Comparison of ENCODE assay signal across 8 mouse cellular contexts in the genomic region with DNA sequence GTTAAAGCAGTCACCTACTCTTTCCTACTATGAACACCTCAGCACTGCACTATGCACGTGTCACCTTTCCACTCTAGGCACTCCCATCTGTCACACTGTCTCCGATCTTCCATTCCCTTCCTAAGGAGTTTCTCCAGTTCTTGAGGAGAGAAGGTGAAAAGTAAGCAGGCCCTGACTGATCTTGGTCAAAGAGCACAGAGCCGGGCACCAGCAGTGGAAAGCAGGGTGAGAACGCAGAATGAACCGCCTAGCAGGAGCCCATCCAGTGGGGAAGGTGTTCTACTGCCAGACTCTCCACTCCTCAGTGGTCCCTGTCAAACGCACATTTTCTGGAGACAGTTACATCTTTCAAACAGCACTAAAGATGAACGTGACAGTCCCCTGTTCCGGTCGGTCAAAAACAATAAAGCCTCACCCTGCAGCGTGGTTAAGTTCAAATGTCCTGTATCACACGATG. TPM values are rescaled to one million over a fixed set of nuclear protein-coding genes. Genes with fewer than 3 reads are reported as not detected.
DNase-seq lines count a peak whose midpoint lies in the region; ATAC-seq and TF ChIP-seq lines count a peak whose summit lies in the region.

No protein-coding gene starts in this region.

- H3K9me3 ChIP-seq in forebrain, embryonic 16.5 days (ENCODE audit: control insufficient read depth, low read length): no peaks in the 10 kb centered on the region
- H3K9me3 ChIP-seq in limb, embryonic 11.5 days (ENCODE audit: control insufficient read depth, low read length): no peaks in the 10 kb centered on the region

- TF ChIP-seq POLR2A in cerebellum, adult 2 months (IDR thresholded peaks at IDR 0.05; ENCODE audit: borderline replicate concordance, insufficient read depth, low read length): no peak
- no peak for TF ChIP-seq POLR2A in olfactory bulb, adult 2 months (IDR thresholded peaks at IDR 0.05; ENCODE audit: insufficient read depth, low read depth, low read length)

- H3K27me3 ChIP-seq in cerebellum, adult 2 months (ENCODE audit: control insufficient read depth, insufficient read depth, low read length): no peaks in the 10 kb centered on the region
- no peaks in the 10 kb centered on the region for H3K27me3 ChIP-seq in forebrain, embryonic 16.5 days (replicated peaks; ENCODE audit: control insufficient read depth, insufficient read depth, low read length)
- H3K27me3 ChIP-seq in limb, embryonic 11.5 days (ENCODE audit: control insufficient read depth, insufficient read depth, low read length): no peaks in the 10 kb centered on the region

- H3K4me1 ChIP-seq in cerebellum, adult 2 months (ENCODE audit: control insufficient read depth, insufficient read depth, low read length): peaks cover 9% of the 10 kb centered on the region; the same call in 1 of the 2 replicates
- peaks cover 28% of the 10 kb centered on the region for H3K4me1 ChIP-seq in forebrain, embryonic 16.5 days (replicated peaks; ENCODE audit: control insufficient read depth, insufficient read depth, low read length)
- H3K4me1 ChIP-seq in limb, embryonic 11.5 days (ENCODE audit: control insufficient read depth, insufficient read depth, low read length): peaks cover 11% of the 10 kb centered on the region
- peaks cover 7% of the 10 kb centered on the region for H3K4me1 ChIP-seq in olfactory bulb, adult 2 months (ENCODE audit: control insufficient read depth, insufficient read depth, low read length)

- no peak for ATAC-seq in forebrain, embryonic 16.5 days
- no peak for ATAC-seq in limb, embryonic 11.5 days (ENCODE audit: insufficient number of reproducible peaks, low FRiP score, low TSS enrichment, low read depth)

- H3K4me3 ChIP-seq in cerebellum, adult 2 months (replicated peaks; ENCODE audit: insufficient read depth, low read depth, low read length): peak overlapping the region; percentile 95
- peak overlapping the region; percentile 91 for H3K4me3 ChIP-seq in forebrain, embryonic 16.5 days (replicated peaks; ENCODE audit: low read length)
- H3K4me3 ChIP-seq in limb, embryonic 11.5 days (ENCODE audit: low read depth, low read length): peak overlapping the region; percentile 97
- H3K4me3 ChIP-seq in olfactory bulb, adult 2 months (ENCODE audit: insufficient read depth, low read depth, low read length): peak overlapping the region; percentile 96

- intact Hi-C loops in left cerebral cortex, postnatal 25 days (cut with DNase I): loop anchor here (2.0 to 5.0 kb wide), 2 partner anchors 20 to 146 kb away; no protein-coding TSS in a partner anchor

- TF ChIP-seq CTCF in cerebellum, adult 2 months (IDR thresholded peaks at IDR 0.05; ENCODE audit: borderline replicate concordance, insufficient read depth, low read depth, low read length): no peak
- no peak for TF ChIP-seq CTCF in olfactory bulb, adult 2 months (IDR thresholded peaks at IDR 0.05; ENCODE audit: insufficient read depth, low read depth, low read length)

- H3K27ac ChIP-seq in cerebellum, adult 2 months (ENCODE audit: insufficient read depth, low read length): peak overlapping the region; percentile 96; the same call in 1 of the 2 replicates
- no peak overlapping the region for H3K27ac ChIP-seq in forebrain, embryonic 16.5 days (ENCODE audit: low read length)
- H3K27ac ChIP-seq in limb, embryonic 11.5 days (replicated peaks; ENCODE audit: low read depth, low read length): no peak overlapping the region
- H3K27ac ChIP-seq in olfactory bulb, adult 2 months (ENCODE audit: insufficient read depth, low read depth, low read length): no peak overlapping the region

- DNase-seq in cerebellum, adult 2 months: no peak
- no peak for DNase-seq in cerebellum, postnatal 25 days
- peak; percentile 28 for DNase-seq in CD4-positive helper T cell, adult 2 months (ENCODE audit: low read depth, low spot score)
- no peak for DNase-seq in limb, embryonic 11.5 days (ENCODE audit: low spot score)
- no peak for DNase-seq in right cerebral cortex, postnatal 14 days
- DNase-seq in left cerebral cortex, postnatal 25 days (ENCODE audit: low spot score in 2 of 2): no peak

- H3K9ac ChIP-seq in forebrain, embryonic 16.5 days (replicated peaks; ENCODE audit: low read depth, low read length): peak overlapping the region; percentile 91
- H3K9ac ChIP-seq in limb, embryonic 11.5 days (ENCODE audit: low read length): peak overlapping the region; percentile 93

- no peaks in the 10 kb centered on the region for H3K36me3 ChIP-seq in forebrain, embryonic 16.5 days (ENCODE audit: control insufficient read depth, insufficient read depth)
- no peaks in the 10 kb centered on the region for H3K36me3 ChIP-seq in limb, embryonic 11.5 days (ENCODE audit: control insufficient read depth, insufficient read depth, low read length)

- WGBS in cerebellum, adult 2 months: under 1% methylated on average over 11 of the region's 11 CpGs
- 21% methylated on average over 11 of the region's 11 CpGs for WGBS in forebrain, embryonic 16.5 days
- 25% methylated on average over 11 of the region's 11 CpGs for WGBS in limb, embryonic 11.5 days
- 4% methylated on average over 11 of the region's 11 CpGs for WGBS in olfactory bulb, adult 2 months

- peak overlapping the region; percentile 54 for H3K4me2 ChIP-seq in forebrain, embryonic 16.5 days (ENCODE audit: low read length)
- peak overlapping the region; percentile 86 for H3K4me2 ChIP-seq in limb, embryonic 11.5 days (ENCODE audit: low read depth, severe bottlenecking)

RNA-seq across cellular contexts. Expression of a gene that starts 1.4 kb away (rescaled TPM):
- 114 and 116 TPM in 2 replicates for polyA plus RNA-seq in cerebellum, adult 2 months (2012; rRNA removed)
- 273 and 294 TPM in 2 replicates for polyA plus RNA-seq in forebrain, embryonic 16.5 days (2015; fragmentation: Nextera tagmentation; extraction: Ambion mirVana)
- polyA plus RNA-seq in limb, embryonic 11.5 days (2014; fragmentation: Nextera tagmentation; extraction: Ambion mirVana): 189 and 200 TPM in 2 replicates
- not detected in 2 replicates for polyA plus RNA-seq in olfactory bulb, adult 2 months (2012; ENCODE audit: insufficient read depth, insufficient read length, low replicate concordance, missing spikeins)
- total RNA-seq in left cerebral cortex, postnatal 25 days (2021): 100 to 1,000 TPM; 124 to 131 TPM

Comparison
In these comparisons a context has a peak if more than half of its experiments do, and no peak if none do; other contexts are left out.
1. RNA of a gene that starts 1.4 kb away (polyA plus RNA-seq): 273 to 294 TPM in forebrain, embryonic 16.5 days, 189 to 200 TPM in limb, embryonic 11.5 days and 114 to 116 TPM in cerebellum, adult 2 months; not detected in olfactory bulb, adult 2 months; every median in the first group is over 100 times any median in the second.
2. Peak in every context shown above with its lines, with median percentiles within 50 percentile points of each other: H3K4me3 ChIP-seq.